Mouse (Mus musculus) C2C12 (cell line): ENCODE data around the gene Apoc4. TPM values are rescaled to one million over a fixed set of nuclear protein-coding genes. Genes with fewer than 3 reads are reported as not detected.
"Not testable (repeated sequence)": the region's sequence is repeated elsewhere in the genome, so short reads cannot be mapped to it uniquely, and the experiment has no call there.

Experiments used
- H3K27me3 ChIP-seq: one replicate; pipeline ENCODE4 v1.6.1; 2011; ENCODE audit not compliant: control insufficient read depth, insufficient read depth, insufficient read length
- H3K36me3 ChIP-seq: one replicate; pipeline ENCODE4 v1.6.1; 2011; ENCODE audit not compliant: control insufficient read depth, insufficient read depth
- H3K4me3 ChIP-seq: one replicate; pipeline ENCODE4 v1.5.1; 2011; ENCODE audit warnings: mild to moderate bottlenecking, control low read depth; ENCODE audit not compliant: poor library complexity, insufficient read depth, severe bottlenecking
- H3K79me2 ChIP-seq: one replicate; pipeline ENCODE4 v1.6.1; 2011; ENCODE audit not compliant: control insufficient read depth, insufficient read depth
- H3K79me3 ChIP-seq: one replicate; pipeline ENCODE4 v1.6.1; 2011; ENCODE audit warnings: low read depth, control low read depth
- H3ac ChIP-seq: one replicate; pipeline ENCODE3; 2011; ENCODE audit warnings: low read depth; ENCODE audit not compliant: control insufficient read depth, insufficient read length
- CEBPB ChIP-seq: IDR thresholded peaks from one replicate; pipeline ENCODE4 v1.6.1; 2011; ENCODE audit warnings: low read depth, mild to moderate bottlenecking, control low read depth, moderate library complexity
- CTCF ChIP-seq: IDR thresholded peaks from one replicate; pipeline ENCODE4 v1.5.1; 2011; ENCODE audit not compliant: control insufficient read depth, insufficient read depth, insufficient read length
- FOSL1 ChIP-seq: IDR thresholded peaks from one replicate; pipeline ENCODE4 v1.8.0; 2011; ENCODE audit warnings: mild to moderate bottlenecking, low read length; ENCODE audit not compliant: poor library complexity, insufficient read depth, severe bottlenecking
- MAX ChIP-seq: IDR thresholded peaks from one replicate; pipeline ENCODE4 v1.6.1; 2011; ENCODE audit warnings: mild to moderate bottlenecking, control low read depth
- MYOD1 ChIP-seq: IDR thresholded peaks from one replicate; pipeline ENCODE4 v1.6.1; 2011; ENCODE audit warnings: low read depth; ENCODE audit not compliant: control insufficient read depth, insufficient read length
- MYOG ChIP-seq: IDR thresholded peaks from one replicate; pipeline ENCODE4 v1.6.1; 2011; ENCODE audit not compliant: control insufficient read depth, insufficient read length; ENCODE audit errors: extremely low read depth
- USF1 ChIP-seq: IDR thresholded peaks from one replicate; pipeline ENCODE4 v1.6.1; 2011; ENCODE audit warnings: low read depth, mild to moderate bottlenecking, control low read depth, moderate library complexity
- polyA plus RNA-seq: library from polyadenylated mRNA; unstranded; fragments of >200 nt; fragmentation: generic; extraction: Trizol; gene quantifications from one replicate; pipeline ENCODE4 v1.2.1, GENCODE M21; 2012; ENCODE audit warnings: missing spikeins

The Apoc4 gene
- polyA plus RNA-seq, 1 experiment = not detected

DNA sequence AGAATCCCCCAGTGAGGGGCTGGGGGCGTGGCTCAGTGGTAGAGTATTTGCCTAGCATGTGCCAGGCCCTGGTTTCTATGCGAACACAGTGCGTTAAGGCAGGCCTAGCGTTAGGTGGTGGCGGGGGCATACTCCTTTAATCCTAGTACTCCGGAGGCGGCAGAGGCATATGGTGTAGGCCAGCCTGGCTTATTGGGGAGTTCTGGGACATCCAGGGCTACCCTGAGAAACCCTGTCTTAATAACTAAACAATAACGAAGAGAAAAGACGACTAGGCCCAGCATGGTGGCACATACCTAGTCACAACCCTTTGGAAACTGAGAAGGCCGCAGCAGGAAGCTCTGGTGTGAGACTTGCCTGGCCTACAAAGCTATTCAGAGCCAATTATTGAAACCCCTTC lies 6.8 kb upstream of the Apoc4 start:
- Histone ChIP-seq H3ac (no peak overlapping the region), H3K27me3 (peaks cover 13% of the 10 kb centered on the region), H3K79me3 (no peaks in the 10 kb centered on the region), H3K79me2 (no peaks in the 10 kb centered on the region), H3K36me3 (no peaks in the 10 kb centered on the region), H3K4me3 (no peak overlapping the region)
- TF ChIP-seq USF1 = no peak
- no peak for TF ChIP-seq MAX
- no peak for TF ChIP-seq FOSL1
- no peak for TF ChIP-seq MYOG
- TF ChIP-seq CTCF = no peak
- no peak for TF ChIP-seq CEBPB
- no peak for TF ChIP-seq MYOD1

DNA sequence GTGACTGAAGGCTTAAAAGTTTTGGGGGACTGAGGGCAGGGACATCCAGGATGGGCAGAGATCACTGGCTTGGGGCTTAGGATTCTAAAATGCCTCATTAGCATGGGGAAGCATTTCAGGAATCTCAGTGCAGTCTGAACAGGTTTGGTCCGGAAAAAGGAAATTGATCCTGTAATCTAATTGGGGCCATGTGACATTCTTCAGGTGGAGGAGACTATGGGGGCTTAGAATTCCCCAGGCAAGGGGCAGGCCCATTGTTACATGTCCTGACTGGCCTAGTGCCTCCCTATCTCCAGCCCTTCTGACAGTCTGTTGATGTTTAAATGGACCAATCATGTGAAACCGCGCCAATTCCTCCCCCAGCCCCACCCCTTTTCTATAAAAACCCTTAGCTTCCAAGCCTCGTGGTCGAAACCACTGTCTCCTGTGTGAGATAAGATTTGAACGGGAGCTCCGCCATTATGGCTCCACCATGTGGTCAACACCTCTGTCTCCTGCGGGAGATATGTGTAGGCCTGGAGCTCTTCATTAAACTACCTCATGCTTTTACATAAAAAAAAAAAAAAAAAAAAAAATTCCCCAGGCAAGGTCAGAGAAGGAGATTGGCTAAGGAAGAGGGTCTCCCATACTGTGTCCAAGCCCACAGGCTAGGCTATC lies 5.8 kb upstream of the Apoc4 start:
- H3K4me3 ChIP-seq, H3K36me3 ChIP-seq, H3ac ChIP-seq, H3K79me3 ChIP-seq, H3K79me2 ChIP-seq: not testable (repeated sequence)
- H3K27me3 ChIP-seq = peaks cover 13% of the 10 kb centered on the region

DNA sequence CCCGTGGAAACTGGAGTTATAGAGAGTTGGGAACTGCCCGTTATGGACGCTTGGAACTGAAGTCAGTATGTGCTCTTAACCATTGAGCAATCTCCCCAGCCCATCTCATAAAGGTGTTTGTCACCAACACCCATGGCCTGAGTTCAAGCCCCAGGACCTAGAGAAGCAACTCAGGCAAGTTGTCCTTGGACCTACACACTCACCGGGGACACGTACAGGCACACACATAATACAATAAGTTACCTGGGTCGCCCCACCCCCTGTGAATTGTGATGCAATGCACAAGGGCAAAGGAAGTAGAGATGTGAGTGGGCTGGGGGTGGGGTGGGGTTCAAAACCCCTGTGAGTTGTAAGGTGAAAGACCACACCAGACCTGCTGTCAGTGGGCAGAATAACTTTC lies 5.2 kb upstream of the Apoc4 start:
- H3K4me3 ChIP-seq = no peak overlapping the region
- TF ChIP-seq FOSL1 (no peak), MYOD1 (no peak), MAX (no peak)
- H3ac ChIP-seq = no peak overlapping the region
- H3K79me2 ChIP-seq = no peaks in the 10 kb centered on the region
- H3K79me3 ChIP-seq = no peaks in the 10 kb centered on the region
- H3K36me3 ChIP-seq = no peaks in the 10 kb centered on the region
- peaks cover 13% of the 10 kb centered on the region for H3K27me3 ChIP-seq

DNA sequence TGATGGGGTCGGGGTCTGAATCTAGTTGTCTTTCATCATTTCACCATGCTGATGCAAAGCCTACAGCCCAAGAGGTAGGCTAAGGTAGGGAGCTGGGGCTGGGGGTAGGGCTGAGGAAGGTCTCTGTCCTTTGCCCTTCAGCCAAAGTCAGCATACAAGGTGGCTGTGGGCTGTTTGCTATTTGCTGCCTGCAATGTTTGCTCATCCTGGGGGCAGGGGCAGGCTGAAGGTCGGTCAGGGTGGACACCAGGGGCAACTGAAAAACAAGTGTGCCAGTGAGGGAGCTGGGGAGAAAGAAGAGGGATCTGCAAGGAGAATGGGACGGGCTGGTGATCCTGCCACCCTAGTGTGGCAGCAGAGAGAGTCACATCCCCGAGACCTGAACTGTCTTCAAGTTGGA lies 4.1 kb upstream of the Apoc4 start:
- Histone ChIP-seq H3ac (no peak overlapping the region), H3K36me3 (no peaks in the 10 kb centered on the region), H3K27me3 (peaks cover 13% of the 10 kb centered on the region), H3K4me3 (no peak overlapping the region), H3K79me2 (no peaks in the 10 kb centered on the region), H3K79me3 (no peaks in the 10 kb centered on the region)
- no peak for TF ChIP-seq MAX
- TF ChIP-seq MYOG = no peak
- no peak for TF ChIP-seq FOSL1
- no peak for TF ChIP-seq USF1
- no peak for TF ChIP-seq CEBPB
- TF ChIP-seq MYOD1 = no peak
- no peak for TF ChIP-seq CTCF

DNA sequence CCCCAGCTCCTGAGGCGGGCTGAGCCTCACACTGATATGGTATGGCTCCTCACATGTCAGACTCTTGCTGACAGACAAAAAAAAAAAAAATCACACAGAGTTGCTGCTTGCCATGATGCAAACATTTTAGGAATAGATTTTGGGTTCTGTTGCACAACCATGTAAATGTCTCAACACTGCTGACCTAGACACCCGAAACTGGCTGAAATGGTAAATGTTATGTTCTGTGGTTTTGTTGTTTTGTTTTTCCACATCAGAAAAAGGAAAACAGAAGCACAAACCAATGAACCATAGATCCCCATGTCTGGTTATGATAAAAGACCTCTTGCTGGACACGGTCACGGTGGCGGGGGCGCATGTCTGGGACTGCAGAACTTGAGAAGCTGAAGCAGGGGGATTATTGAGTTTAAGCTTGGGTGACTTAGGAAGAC lies 2.5 kb upstream of the Apoc4 start:
- H3K79me3 ChIP-seq = no peaks in the 10 kb centered on the region
- H3K36me3 ChIP-seq = no peaks in the 10 kb centered on the region
- no peaks in the 10 kb centered on the region for H3K79me2 ChIP-seq
- TF ChIP-seq CTCF = no peak
- no peak for TF ChIP-seq MYOG
- no peak for TF ChIP-seq FOSL1
- TF ChIP-seq MYOD1 = no peak
- TF ChIP-seq MAX = no peak
- no peak overlapping the region for H3K4me3 ChIP-seq
- H3ac ChIP-seq = no peak overlapping the region
- peaks cover 12% of the 10 kb centered on the region for H3K27me3 ChIP-seq

DNA sequence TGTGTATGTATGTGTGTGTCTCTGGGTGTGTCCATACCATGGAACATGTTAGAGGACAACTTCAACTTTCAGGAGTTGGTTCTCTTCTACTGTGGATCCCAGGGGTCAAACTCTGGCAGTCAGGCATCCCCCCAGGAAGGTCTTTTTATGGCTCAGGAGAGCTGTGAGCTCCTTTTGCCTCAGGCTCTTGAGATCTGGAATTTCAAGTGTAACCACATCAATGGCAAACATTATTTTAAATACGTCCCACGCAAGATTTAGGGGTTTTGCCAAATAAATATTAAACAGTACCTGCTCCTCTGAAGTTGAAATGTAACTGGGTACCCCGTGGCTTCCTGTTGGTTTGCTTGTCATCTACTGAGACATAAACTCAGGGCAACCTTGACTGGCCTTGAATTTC lies 1.7 kb upstream of the Apoc4 start:
- no peak overlapping the region for H3ac ChIP-seq
- H3K27me3 ChIP-seq = peaks cover 10% of the 10 kb centered on the region
- TF ChIP-seq USF1 (no peak), MYOG (no peak), MAX (no peak), CEBPB (no peak), FOSL1 (no peak), MYOD1 (no peak), CTCF (no peak)
- no peaks in the 10 kb centered on the region for H3K79me2 ChIP-seq
- H3K4me3 ChIP-seq = no peak overlapping the region
- H3K36me3 ChIP-seq = no peaks in the 10 kb centered on the region
- no peaks in the 10 kb centered on the region for H3K79me3 ChIP-seq
